Mouse (Mus musculus) midbrain, embryonic 16.5 days (tissue): ENCODE results near the gene Siglecg. TPM values are rescaled to one million over a fixed set of nuclear protein-coding genes. Genes with fewer than 3 reads are reported as not detected.
A peak's percentile ranks its signal among the peaks of the same experiment; 100 is the strongest.

Source experiments
- ATAC-seq: fragments of 200-750 bp; cut with Nextera tagmentation; 2 replicates; pipeline ENCODE4 v1.8.0; 2017; ENCODE audit warnings: moderate TSS enrichment
- H3K27ac ChIP-seq: fragments of 300-500 bp; sonication (generic); 2 replicates; pipeline ENCODE4 v1.5.1; 2014; ENCODE audit warnings: mild to moderate bottlenecking, low read length, mixed read lengths
- H3K27me3 ChIP-seq: fragments of 300-500 bp; sonication (generic); 2 replicates; pipeline ENCODE4 v1.6.1; 2014; ENCODE audit warnings: low read depth, low read length, mixed read lengths; ENCODE audit not compliant: control insufficient read depth, insufficient read depth
- H3K36me3 ChIP-seq: fragments of 300-500 bp; sonication (generic); 2 replicates; pipeline ENCODE4 v1.6.1; 2014; ENCODE audit warnings: mild to moderate bottlenecking, low read length, moderate library complexity, mixed read lengths; ENCODE audit not compliant: control insufficient read depth, insufficient read depth
- H3K4me1 ChIP-seq: fragments of 300-500 bp; sonication (generic); 2 replicates; pipeline ENCODE4 v1.6.1; 2014; ENCODE audit warnings: mild to moderate bottlenecking, low read length, mixed read lengths; ENCODE audit not compliant: control insufficient read depth, insufficient read depth
- H3K4me2 ChIP-seq: fragments of 300-500 bp; sonication (generic); 2 replicates; pipeline ENCODE4 v1.6.1; 2014; ENCODE audit warnings: mild to moderate bottlenecking, low read length, mixed read lengths
- H3K4me3 ChIP-seq: fragments of 300-500 bp; sonication (generic); 2 replicates; pipeline ENCODE4 v1.5.1; 2014; ENCODE audit warnings: low read depth, mild to moderate bottlenecking, low read length, moderate library complexity, mixed read lengths
- H3K9ac ChIP-seq: fragments of 300-500 bp; sonication (generic); 2 replicates; pipeline ENCODE4 v1.6.1; 2014; ENCODE audit warnings: low read depth, low read length, mixed read lengths
- H3K9me3 ChIP-seq: fragments of 300-500 bp; sonication (generic); replicated peaks from 2 replicates; pipeline ENCODE4 v1.6.1; 2014; ENCODE audit warnings: mild to moderate bottlenecking, low read length, mixed read lengths; ENCODE audit not compliant: control insufficient read depth, poor library complexity, severe bottlenecking
- WGBS: fragments of 180-500 bp; shearing (Covaris S2); extraction: QIAGEN DNeasy Blood & Tissue Kit; methylation state at CpG from one replicate; pipeline ENCODE4 v1.1.7; 2014; 5-methylcytosine and 5-hydroxymethylcytosine counted together
- microRNA-seq: library from miRNA; unstranded; fragments of <30 nt; microRNA quantifications from one replicate; pipeline ENCODE4, GENCODE M21; 2017
- polyA plus RNA-seq: library from polyadenylated mRNA; unstranded; fragments of >200 nt; fragmentation: Nextera tagmentation; extraction: Ambion mirVana; gene quantifications from 2 replicates; pipeline ENCODE4 v1.2.1, GENCODE M21; 2015

Siglecg gene
- polyA plus RNA-seq, 1 experiment from 2014 or later: not detected

DNA sequence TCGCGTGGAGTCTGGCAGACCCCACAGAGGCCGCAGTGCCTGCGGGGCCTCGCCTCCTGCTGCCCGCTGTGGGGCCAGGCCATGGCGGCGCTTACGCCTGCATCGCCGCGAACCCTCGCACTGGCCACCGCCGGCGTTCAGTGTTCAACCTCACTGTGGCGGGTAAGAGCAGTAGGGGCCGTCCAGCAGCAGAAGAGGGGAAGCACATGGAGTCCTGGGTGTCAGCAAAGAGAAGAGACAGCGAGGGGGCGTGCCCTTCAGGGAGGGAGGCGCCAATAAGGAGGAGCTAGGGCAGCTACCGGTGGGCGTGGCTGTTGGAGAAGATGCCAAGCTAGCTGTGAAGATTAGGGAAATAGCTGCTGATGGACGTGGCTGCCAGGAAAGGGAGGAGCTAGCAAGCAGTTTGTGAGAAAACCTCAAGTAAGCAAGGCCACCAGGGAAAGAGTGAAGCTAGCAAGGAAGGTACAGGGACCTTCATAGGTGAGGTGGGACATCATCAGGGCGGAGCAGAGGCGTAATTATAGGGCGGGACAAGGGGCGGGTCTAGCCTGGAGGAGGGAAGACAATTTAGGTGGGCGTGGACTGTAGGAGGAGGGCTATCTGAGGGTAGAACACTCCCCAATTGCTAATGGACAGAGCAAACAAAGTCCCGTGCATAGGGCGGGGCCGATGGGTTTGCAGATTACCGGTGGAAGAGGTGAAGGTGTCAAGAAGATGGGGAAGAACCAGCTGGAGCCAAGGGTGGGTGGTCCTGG lies 57.5 kb downstream of the Siglecg start:
- Histone ChIP-seq H3K36me3 (no peaks in the 10 kb centered on the region), H3K4me2 (peak overlapping the region; percentile 82), H3K4me3 (peak overlapping the region; percentile 56), H3K9me3 (no peaks in the 10 kb centered on the region), H3K27ac (peak overlapping the region; percentile 54), H3K27me3 (no peaks in the 10 kb centered on the region), H3K4me1 (peaks cover 2% of the 10 kb centered on the region), H3K9ac (peak overlapping the region; percentile 67)
- WGBS: under 1% methylated on average over 32 of the region's 33 CpGs
- peak; percentile 89 for ATAC-seq

- peak overlapping the region; percentile 56 for H3K4me3 ChIP-seq
- peak overlapping the region; percentile 64 for H3K9ac ChIP-seq
- peak overlapping the region; percentile 44 for H3K27ac ChIP-seq
- H3K4me2 ChIP-seq: peak overlapping the region; percentile 82
- WGBS: under 1% methylated on average over 33 of the region's 33 CpGs
- peaks cover 2% of the 10 kb centered on the region for H3K4me1 ChIP-seq
- ATAC-seq: peak; percentile 73
- no peaks in the 10 kb centered on the region for H3K9me3 ChIP-seq
- no peaks in the 10 kb centered on the region for H3K36me3 ChIP-seq
- no peaks in the 10 kb centered on the region for H3K27me3 ChIP-seq
Observed at GRCm38 (mm10) chr7:43466099-43466694, 58.2 kb downstream of the Siglecg start.

Small RNAs within 50 kb of the gene (microRNA-seq; reads per million reads assigned to microRNA genes)
- not detected for gene Mir7051

Other genes with a start within 250 kb of the Siglecg start
- gene Zfp715, start 94.9 kb upstream of the Siglecg start, polyA plus RNA-seq: 24.6 and 26.0 TPM in 2 replicates
- gene Siglecf, start 56.9 kb upstream of the Siglecg start, polyA plus RNA-seq: 0.18 and 0.22 TPM in 2 replicates
- gene Lim2, start 19.5 kb downstream of the Siglecg start, polyA plus RNA-seq: not detected in 2 replicates
- not detected in 2 replicates for gene Nkg7, start 28.9 kb downstream of the Siglecg start, polyA plus RNA-seq
- not detected in 2 replicates for gene Cldnd2, start 32.6 kb downstream of the Siglecg start, polyA plus RNA-seq
- gene Etfb, start 35.9 kb downstream of the Siglecg start, polyA plus RNA-seq: 96.3 and 105 TPM in 2 replicates
- gene Gm45233, start 35.9 kb downstream of the Siglecg start, polyA plus RNA-seq: 0.36 and 1.2 TPM in 2 replicates
- 15.5 and 15.7 TPM in 2 replicates for gene Vsig10l, start 54.9 kb downstream of the Siglecg start, polyA plus RNA-seq
- 7.1 and 7.7 TPM in 2 replicates for gene Iglon5, start 81.9 kb downstream of the Siglecg start, polyA plus RNA-seq
- gene 4931406B18Rik, start 97.7 kb downstream of the Siglecg start, polyA plus RNA-seq: not detected in 2 replicates
- gene Cd33, start 136.2 kb downstream of the Siglecg start, polyA plus RNA-seq: 0.67 and 1.4 TPM in 2 replicates
- gene Zfp658, start 154.1 kb downstream of the Siglecg start, polyA plus RNA-seq: 9.1 and 9.9 TPM in 2 replicates
- 15.6 and 17.1 TPM in 2 replicates for gene Zfp719, start 171.4 kb downstream of the Siglecg start, polyA plus RNA-seq
- 0.40 and 0.55 TPM in 2 replicates for gene Zfp819, start 199.0 kb downstream of the Siglecg start, polyA plus RNA-seq
- gene Ceacam18, start 226.5 kb downstream of the Siglecg start, polyA plus RNA-seq: 0.10 and 0.21 TPM in 2 replicates